Mouse (Mus musculus) E14TG2a.4 (cell line): ENCODE measurements around the gene Ankrd44.

Experiments
- H3K27me3 ChIP-seq: 2 replicates; pipeline ENCODE4 v1.6.1; 2014; ENCODE audit warnings: low read length, control low read depth; ENCODE audit not compliant: insufficient read depth
- H3K36me3 ChIP-seq: 2 replicates; pipeline ENCODE4 v1.6.1; 2014; ENCODE audit warnings: low read length, control low read depth; ENCODE audit not compliant: insufficient read depth
- H3K4me1 ChIP-seq: replicated peaks from 2 replicates; pipeline ENCODE4 v1.6.1; 2014; ENCODE audit warnings: low read depth, low read length, control low read depth
- H3K4me3 ChIP-seq: replicated peaks from 2 replicates; pipeline ENCODE4 v1.5.1; 2014; ENCODE audit warnings: mild to moderate bottlenecking, low read length
- H3K9me3 ChIP-seq: 2 replicates; pipeline ENCODE4 v1.6.1; 2014; ENCODE audit warnings: low read length, control low read depth
- CTCF ChIP-seq: conservative IDR thresholded peaks from 2 replicates; pipeline ENCODE4 v1.5.1; 2014; ENCODE audit warnings: low read length
- NANOG ChIP-seq: IDR thresholded peaks from 2 replicates; pipeline ENCODE4 v1.6.1; 2014; ENCODE audit warnings: borderline replicate concordance, low read length, mixed read lengths
- POU5F1 ChIP-seq: IDR thresholded peaks from 2 replicates; pipeline ENCODE4 v1.6.1; 2014; ENCODE audit warnings: low read length, borderline replicate concordance

The Ankrd44 gene

GRCm38 (mm10) chr1:54809098-54809490 lies 117.1 kb downstream of the Ankrd44 start:
- Histone ChIP-seq H3K9me3 (no peaks in the 10 kb centered on the region), H3K27me3 (no peaks in the 10 kb centered on the region), H3K36me3 (no peaks in the 10 kb centered on the region), H3K4me3 (no peak overlapping the region), H3K4me1 (peaks cover 10% of the 10 kb centered on the region)
- TF ChIP-seq CTCF (no peak), NANOG (no peak), POU5F1 (no peak)

GRCm38 (mm10) chr1:54808401-54809097 lies 117.6 kb downstream of the Ankrd44 start:
- H3K9me3 ChIP-seq = no peaks in the 10 kb centered on the region
- TF ChIP-seq CTCF (no peak), POU5F1 (no peak), NANOG (no peak)

GRCm38 (mm10) chr1:54807832-54808231 lies 118.4 kb downstream of the Ankrd44 start:
- Histone ChIP-seq H3K9me3 (no peaks in the 10 kb centered on the region), H3K4me1 (peaks cover 10% of the 10 kb centered on the region), H3K36me3 (no peaks in the 10 kb centered on the region), H3K4me3 (no peak overlapping the region), H3K27me3 (no peaks in the 10 kb centered on the region)
- TF ChIP-seq CTCF (no peak), NANOG (no peak), POU5F1 (no peak)

More at GRCm38 (mm10) chr1:54808401-54809097, 117.6 kb downstream of the Ankrd44 start:
- H3K36me3 ChIP-seq = no peaks in the 10 kb centered on the region
- H3K27me3 ChIP-seq = no peaks in the 10 kb centered on the region
- H3K4me1 ChIP-seq = peaks cover 10% of the 10 kb centered on the region
- no peak overlapping the region for H3K4me3 ChIP-seq

GRCm38 (mm10) chr1:54806116-54806850 lies 119.9 kb downstream of the Ankrd44 start:
- no peak overlapping the region for H3K4me3 ChIP-seq
- peaks cover 10% of the 10 kb centered on the region for H3K4me1 ChIP-seq
- H3K27me3 ChIP-seq = no peaks in the 10 kb centered on the region
- TF ChIP-seq CTCF = no peak
- no peaks in the 10 kb centered on the region for H3K36me3 ChIP-seq
- H3K9me3 ChIP-seq = no peaks in the 10 kb centered on the region

- H3K4me1 ChIP-seq = peaks cover 10% of the 10 kb centered on the region
- no peaks in the 10 kb centered on the region for H3K9me3 ChIP-seq
- no peak for TF ChIP-seq CTCF
- no peak for TF ChIP-seq NANOG
- no peak for TF ChIP-seq POU5F1
- no peak overlapping the region for H3K4me3 ChIP-seq
- no peaks in the 10 kb centered on the region for H3K27me3 ChIP-seq
- no peaks in the 10 kb centered on the region for H3K36me3 ChIP-seq
Observed at GRCm38 (mm10) chr1:54804406-54804805, 121.8 kb downstream of the Ankrd44 start.

- H3K4me1 ChIP-seq = no peaks in the 10 kb centered on the region; the same call in 1 of the 2 replicates
- H3K27me3 ChIP-seq = no peaks in the 10 kb centered on the region
- H3K9me3 ChIP-seq = no peaks in the 10 kb centered on the region
- H3K36me3 ChIP-seq = no peaks in the 10 kb centered on the region
- TF ChIP-seq POU5F1 (no peak), CTCF (no peak), NANOG (no peak)
- no peak overlapping the region for H3K4me3 ChIP-seq
Observed at GRCm38 (mm10) chr1:54802703-54803102, 123.5 kb downstream of the Ankrd44 start.

GRCm38 (mm10) chr1:54801256-54801655 lies 124.9 kb downstream of the Ankrd44 start:
- Histone ChIP-seq H3K4me1 (no peaks in the 10 kb centered on the region; the same call in 1 of the 2 replicates), H3K27me3 (no peaks in the 10 kb centered on the region), H3K36me3 (no peaks in the 10 kb centered on the region), H3K9me3 (no peaks in the 10 kb centered on the region), H3K4me3 (no peak overlapping the region)
- TF ChIP-seq CTCF = no peak
- TF ChIP-seq POU5F1 = no peak
- TF ChIP-seq NANOG = no peak

- no peak for TF ChIP-seq NANOG
- Histone ChIP-seq H3K9me3 (no peaks in the 10 kb centered on the region), H3K36me3 (no peaks in the 10 kb centered on the region), H3K4me3 (no peak overlapping the region), H3K4me1 (no peaks in the 10 kb centered on the region), H3K27me3 (no peaks in the 10 kb centered on the region)
Observed at GRCm38 (mm10) chr1:54799421-54799820, 126.8 kb downstream of the Ankrd44 start.

- H3K4me1 ChIP-seq = no peaks in the 10 kb centered on the region
- no peaks in the 10 kb centered on the region for H3K27me3 ChIP-seq
- TF ChIP-seq POU5F1 = no peak
- no peak for TF ChIP-seq CTCF
- no peak for TF ChIP-seq NANOG
Observed at GRCm38 (mm10) chr1:54798415-54798814, 127.8 kb downstream of the Ankrd44 start.

More at GRCm38 (mm10) chr1:54798415-54798814, 127.8 kb downstream of the Ankrd44 start:
- Histone ChIP-seq H3K36me3 (no peaks in the 10 kb centered on the region), H3K4me3 (no peak overlapping the region), H3K9me3 (no peaks in the 10 kb centered on the region)
